Mouse (Mus musculus): Measurements from ENCODE around the gene Rapsn. TPM values are rescaled to one million over a fixed set of nuclear protein-coding genes. Genes with fewer than 3 reads are reported as not detected.

The Rapsn gene
- polyA plus RNA-seq, 1 experiment from 2014 or later = 31.0 TPM

DNA sequence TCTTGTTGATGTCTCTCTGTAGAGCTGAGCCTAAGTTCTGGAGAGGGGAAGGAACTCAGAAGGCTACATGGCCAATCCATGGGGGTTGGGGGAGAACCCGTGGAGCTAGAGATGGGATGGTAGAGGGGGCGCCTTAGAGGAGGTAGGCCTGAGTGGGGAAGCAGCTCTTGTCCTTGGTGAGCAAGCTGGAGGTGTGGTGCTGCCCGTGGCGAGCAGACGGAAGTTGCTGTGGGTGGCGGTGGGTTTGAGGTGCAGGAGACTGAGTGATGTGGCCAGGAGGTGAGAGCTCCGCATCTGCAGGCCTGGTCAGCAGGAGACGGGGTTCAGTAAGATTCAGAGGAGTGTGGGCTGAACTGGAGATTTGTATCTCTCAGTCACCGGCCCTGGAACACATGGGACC lies 52.0 kb downstream of the Rapsn start:
- no peaks in the 10 kb centered on the region for H3K9me3 ChIP-seq (ENCODE audit: control insufficient read depth, low read length)
- H3K9ac ChIP-seq (ENCODE audit: low read length) = no peak overlapping the region
- no peaks in the 10 kb centered on the region for H3K36me3 ChIP-seq (ENCODE audit: control insufficient read depth, insufficient read depth, low read length)
- no peak overlapping the region for H3K4me2 ChIP-seq (ENCODE audit: low read length)
- ATAC-seq (ENCODE audit: insufficient number of reproducible peaks, insufficient read depth, low FRiP score, low read depth) = no peak
- no peaks in the 10 kb centered on the region for H3K27me3 ChIP-seq (ENCODE audit: control insufficient read depth, insufficient read depth, low read length)
- no peak overlapping the region for H3K27ac ChIP-seq (replicated peaks in 1 of 2; ENCODE audit: control insufficient read depth in 1 of 2, insufficient read depth in 1 of 2, low read depth in 2 of 2, low read length in 2 of 2)
- peaks cover 2 to 3% of the 10 kb centered on the region in 2 experiments; a peak in 1 of 4 replicates for H3K4me1 ChIP-seq (ENCODE audit: control insufficient read depth in 2 of 2, insufficient read depth in 2 of 2, low read length in 2 of 2)
- WGBS = 79% methylated on average over 9 of the region's 9 CpGs
- H3K4me3 ChIP-seq (ENCODE audit: control insufficient read depth in 1 of 2, insufficient read depth in 1 of 2, low read depth in 1 of 2, low read length in 2 of 2) = no peak overlapping the region

GRCm38 (mm10) chr2:91088987-91089386 lies 53.6 kb downstream of the Rapsn start:
- ATAC-seq (ENCODE audit: insufficient number of reproducible peaks, insufficient read depth, low FRiP score, low read depth) = no peak
- Histone ChIP-seq H3K4me3 (ENCODE audit: control insufficient read depth in 1 of 2, insufficient read depth in 1 of 2, low read depth in 1 of 2, low read length in 2 of 2) (no peak overlapping the region), H3K27ac (replicated peaks in 1 of 2; ENCODE audit: control insufficient read depth in 1 of 2, insufficient read depth in 1 of 2, low read depth in 2 of 2, low read length in 2 of 2) (no peak overlapping the region), H3K27me3 (ENCODE audit: control insufficient read depth, insufficient read depth, low read length) (no peaks in the 10 kb centered on the region), H3K4me1 (ENCODE audit: control insufficient read depth in 2 of 2, insufficient read depth in 2 of 2, low read length in 2 of 2) (no peaks in the 10 kb centered on the region), H3K9ac (ENCODE audit: low read length) (no peak overlapping the region), H3K4me2 (ENCODE audit: low read length) (no peak overlapping the region), H3K9me3 (ENCODE audit: control insufficient read depth, low read length) (no peaks in the 10 kb centered on the region), H3K36me3 (ENCODE audit: control insufficient read depth, insufficient read depth, low read length) (no peaks in the 10 kb centered on the region)
- whole genome bisulfite sequencing = 78% methylated on average over 9 of the region's 9 CpGs

GRCm38 (mm10) chr2:91090208-91090607 lies 54.8 kb downstream of the Rapsn start:
- ATAC-seq (ENCODE audit: insufficient number of reproducible peaks, insufficient read depth, low FRiP score, low read depth) = no peak
- WGBS = 66% methylated on average over 6 of the region's 6 CpGs
- no peaks in the 10 kb centered on the region for H3K9me3 ChIP-seq (ENCODE audit: control insufficient read depth, low read length)

DNA sequence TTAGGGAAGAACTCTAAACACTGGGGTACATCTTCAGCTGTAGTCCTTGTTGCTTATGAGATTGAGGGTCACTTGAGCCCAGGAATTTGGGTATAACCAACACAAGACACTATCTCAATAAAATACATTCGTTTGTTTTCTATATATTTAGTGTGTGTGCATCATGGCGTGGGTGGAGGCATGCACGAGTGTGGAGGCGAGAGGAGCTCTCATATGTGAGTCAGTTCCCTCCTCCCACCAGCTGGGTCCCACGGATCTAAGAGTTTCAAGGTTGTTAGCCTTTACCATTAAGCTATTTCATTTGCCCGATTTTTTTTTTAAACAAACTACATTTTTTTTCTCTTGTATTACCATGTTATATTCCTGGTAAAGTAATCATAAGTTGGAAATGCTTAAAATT lies 55.4 kb downstream of the Rapsn start:
- no peak for ATAC-seq (ENCODE audit: insufficient number of reproducible peaks, insufficient read depth, low FRiP score, low read depth)
- Histone ChIP-seq H3K36me3 (ENCODE audit: control insufficient read depth, insufficient read depth, low read length) (no peaks in the 10 kb centered on the region), H3K27ac (replicated peaks in 1 of 2; ENCODE audit: control insufficient read depth in 1 of 2, insufficient read depth in 1 of 2, low read depth in 2 of 2, low read length in 2 of 2) (no peak overlapping the region), H3K27me3 (ENCODE audit: control insufficient read depth, insufficient read depth, low read length) (no peaks in the 10 kb centered on the region), H3K9me3 (ENCODE audit: control insufficient read depth, low read length) (no peaks in the 10 kb centered on the region), H3K4me2 (ENCODE audit: low read length) (no peak overlapping the region), H3K9ac (ENCODE audit: low read length) (no peak overlapping the region), H3K4me3 (ENCODE audit: control insufficient read depth in 1 of 2, insufficient read depth in 1 of 2, low read depth in 1 of 2, low read length in 2 of 2) (no peak overlapping the region), H3K4me1 (ENCODE audit: control insufficient read depth in 2 of 2, insufficient read depth in 2 of 2, low read length in 2 of 2) (no peaks in the 10 kb centered on the region)
- WGBS = 63% methylated on average over 6 of the region's 6 CpGs

More at GRCm38 (mm10) chr2:91090208-91090607, 54.8 kb downstream of the Rapsn start:
- Histone ChIP-seq H3K4me3 (ENCODE audit: control insufficient read depth in 1 of 2, insufficient read depth in 1 of 2, low read depth in 1 of 2, low read length in 2 of 2) (no peak overlapping the region), H3K27ac (replicated peaks in 1 of 2; ENCODE audit: control insufficient read depth in 1 of 2, insufficient read depth in 1 of 2, low read depth in 2 of 2, low read length in 2 of 2) (no peak overlapping the region), H3K36me3 (ENCODE audit: control insufficient read depth, insufficient read depth, low read length) (no peaks in the 10 kb centered on the region), H3K27me3 (ENCODE audit: control insufficient read depth, insufficient read depth, low read length) (no peaks in the 10 kb centered on the region), H3K9ac (ENCODE audit: low read length) (no peak overlapping the region), H3K4me2 (ENCODE audit: low read length) (no peak overlapping the region), H3K4me1 (ENCODE audit: control insufficient read depth in 2 of 2, insufficient read depth in 2 of 2, low read length in 2 of 2) (no peaks in the 10 kb centered on the region)

Other genes with a start within 250 kb of the Rapsn start
- 277 and 286 TPM in 2 replicates for gene Mtch2, start 188.5 kb upstream of the Rapsn start, polyA plus RNA-seq (2014; fragmentation: Nextera tagmentation; extraction: Ambion mirVana)
- 19.4 and 22.2 TPM in 2 replicates for gene C1qtnf4, start 149.8 kb upstream of the Rapsn start, polyA plus RNA-seq (2014; fragmentation: Nextera tagmentation; extraction: Ambion mirVana)
- gene Kbtbd4, start 130.9 kb upstream of the Rapsn start, polyA plus RNA-seq (2014; fragmentation: Nextera tagmentation; extraction: Ambion mirVana) = 20.6 and 24.8 TPM in 2 replicates
- 410 and 423 TPM in 2 replicates for gene Ndufs3, start 130.8 kb upstream of the Rapsn start, polyA plus RNA-seq (2014; fragmentation: Nextera tagmentation; extraction: Ambion mirVana)
- 76.6 and 79.1 TPM in 2 replicates for gene Celf1, start 95.2 kb upstream of the Rapsn start, polyA plus RNA-seq (2014; fragmentation: Nextera tagmentation; extraction: Ambion mirVana)
- gene Psmc3, start 18.4 kb downstream of the Rapsn start, polyA plus RNA-seq (2014; fragmentation: Nextera tagmentation; extraction: Ambion mirVana) = 275 and 293 TPM in 2 replicates
- 50.6 and 52.0 TPM in 2 replicates for gene Slc39a13, start 34.8 kb downstream of the Rapsn start, polyA plus RNA-seq (2014; fragmentation: Nextera tagmentation; extraction: Ambion mirVana)
- 4.8 and 5.1 TPM in 2 replicates for gene Spi1, start 46.8 kb downstream of the Rapsn start, polyA plus RNA-seq (2014; fragmentation: Nextera tagmentation; extraction: Ambion mirVana)
- gene Mybpc3, start 82.5 kb downstream of the Rapsn start, polyA plus RNA-seq (2014; fragmentation: Nextera tagmentation; extraction: Ambion mirVana) = 789 and 806 TPM in 2 replicates
- 5.2 and 5.3 TPM in 2 replicates for gene Madd, start 148.2 kb downstream of the Rapsn start, polyA plus RNA-seq (2014; fragmentation: Nextera tagmentation; extraction: Ambion mirVana)
- 2.2 and 2.6 TPM in 2 replicates for gene Nr1h3, start 167.2 kb downstream of the Rapsn start, polyA plus RNA-seq (2014; fragmentation: Nextera tagmentation; extraction: Ambion mirVana)
- gene Acp2, start 167.3 kb downstream of the Rapsn start, polyA plus RNA-seq (2014; fragmentation: Nextera tagmentation; extraction: Ambion mirVana) = 21.9 and 22.7 TPM in 2 replicates
- gene Ddb2, start 201.4 kb downstream of the Rapsn start, polyA plus RNA-seq (2014; fragmentation: Nextera tagmentation; extraction: Ambion mirVana) = 7.0 and 8.3 TPM in 2 replicates
- gene Pacsin3, start 220.3 kb downstream of the Rapsn start, polyA plus RNA-seq (2014; fragmentation: Nextera tagmentation; extraction: Ambion mirVana) = 38.2 and 39.6 TPM in 2 replicates
- gene Arfgap2, start 229.4 kb downstream of the Rapsn start, polyA plus RNA-seq (2014; fragmentation: Nextera tagmentation; extraction: Ambion mirVana) = 59.2 and 65.8 TPM in 2 replicates